Mouse (Mus musculus) granulocyte monocyte progenitor cell, adult 5-6 weeks (primary cell): ENCODE results near the gene Gpm6b. TPM values are rescaled to one million over a fixed set of nuclear protein-coding genes. Genes with fewer than 3 reads are reported as not detected.
A peak's percentile ranks its signal among the peaks of the same experiment; 100 is the strongest.

Experiments
- ATAC-seq: replicated peaks from 2 replicates; pipeline ENCODE4 v1.8.0; 2016; ENCODE audit warnings: mild to moderate bottlenecking, moderate TSS enrichment, inconsistent platforms; ENCODE audit not compliant: poor library complexity, severe bottlenecking
- total RNA-seq, 2 experiments: library from RNA; stranded (forward) in 1 of 2; stranded (reverse) in 1 of 2; fragments of 200-712, 200-1000 nt in 1 of 2; fragments of >200 nt in 1 of 2; fragmentation: Nextera tagmentation in 1 of 2; gene quantifications; 2 replicates each; pipeline ENCODE4 v1.2.3; 2014 to 2017

The Gpm6b gene
- total RNA-seq, 2 experiments from 2014 or later = 0.45 TPM; not detected in 1

GRCm38 (mm10) chrX:166302791-166303190 lies 64.1 kb downstream of the Gpm6b start:
- ATAC-seq = no peak

GRCm38 (mm10) chrX:166304355-166304754 lies 65.6 kb downstream of the Gpm6b start:
- 0 out of 2 replicates have a peak, but pooled peaks have one; percentile 20 for ATAC-seq

GRCm38 (mm10) chrX:166307437-166308222 lies 68.9 kb downstream of the Gpm6b start:
- ATAC-seq = no peak

- peak; percentile 86 for ATAC-seq
Measured at GRCm38 (mm10) chrX:166308798-166309197, 70.1 kb downstream of the Gpm6b start.

GRCm38 (mm10) chrX:166315251-166315650 lies 76.5 kb downstream of the Gpm6b start:
- ATAC-seq = no peak

- peak; percentile 93 for ATAC-seq
Measured at GRCm38 (mm10) chrX:166316552-166317375, 78.1 kb downstream of the Gpm6b start.

- ATAC-seq = no peak
Measured at GRCm38 (mm10) chrX:166317376-166317679, 78.6 kb downstream of the Gpm6b start.

GRCm38 (mm10) chrX:166323226-166323625 lies 84.5 kb downstream of the Gpm6b start:
- no peak for ATAC-seq

- peak; percentile 82 for ATAC-seq
Measured at GRCm38 (mm10) chrX:166327621-166328020, 88.9 kb downstream of the Gpm6b start.

GRCm38 (mm10) chrX:166328219-166328901 lies 89.6 kb downstream of the Gpm6b start:
- ATAC-seq = no peak

- peak; percentile 92 for ATAC-seq
Measured at GRCm38 (mm10) chrX:166328904-166329451, 90.3 kb downstream of the Gpm6b start.

- ATAC-seq = no peak
Measured at GRCm38 (mm10) chrX:166334516-166335136, 95.9 kb downstream of the Gpm6b start.

- ATAC-seq = no peak
Measured at GRCm38 (mm10) chrX:166338353-166338752, 99.6 kb downstream of the Gpm6b start.

- no peak for ATAC-seq
Measured at GRCm38 (mm10) chrX:166338784-166339520, 100.2 kb downstream of the Gpm6b start.

- ATAC-seq = peak; percentile 84
Measured at GRCm38 (mm10) chrX:166339911-166340310, 101.2 kb downstream of the Gpm6b start.

GRCm38 (mm10) chrX:166341795-166342194 lies 103.1 kb downstream of the Gpm6b start:
- ATAC-seq = no peak; the same call in 1 of the 2 replicates

GRCm38 (mm10) chrX:166344228-166345015 lies 105.7 kb downstream of the Gpm6b start:
- no peak for ATAC-seq

- no peak for ATAC-seq
Measured at GRCm38 (mm10) chrX:166348086-166348485, 109.4 kb downstream of the Gpm6b start.

GRCm38 (mm10) chrX:166348634-166349033 lies 109.9 kb downstream of the Gpm6b start:
- no peak for ATAC-seq
